Mouse (Mus musculus): ENCODE data around the gene Abtb1.

GRCm38 (mm10) chr6:88820853-88821252 is 20.9 kb downstream of the Abtb1 start:
- TF ChIP-seq CTCF (IDR thresholded peaks at IDR 0.05; ENCODE audit: low read depth) (no peak), EP300 (IDR thresholded peaks at IDR 0.05; ENCODE audit: low read depth) (no peak)
